Mouse (Mus musculus): Measurements from ENCODE around the gene Abca2. TPM values are rescaled to one million over a fixed set of nuclear protein-coding genes. Genes with fewer than 3 reads are reported as not detected.
A peak's percentile ranks its signal among the peaks of the same experiment; 100 is the strongest.

Abca2 gene
- 2.8 and 3.1 TPM in 2 replicates for polyA plus RNA-seq (2016; fragmentation: Nextera tagmentation; extraction: Ambion mirVana)

DNA sequence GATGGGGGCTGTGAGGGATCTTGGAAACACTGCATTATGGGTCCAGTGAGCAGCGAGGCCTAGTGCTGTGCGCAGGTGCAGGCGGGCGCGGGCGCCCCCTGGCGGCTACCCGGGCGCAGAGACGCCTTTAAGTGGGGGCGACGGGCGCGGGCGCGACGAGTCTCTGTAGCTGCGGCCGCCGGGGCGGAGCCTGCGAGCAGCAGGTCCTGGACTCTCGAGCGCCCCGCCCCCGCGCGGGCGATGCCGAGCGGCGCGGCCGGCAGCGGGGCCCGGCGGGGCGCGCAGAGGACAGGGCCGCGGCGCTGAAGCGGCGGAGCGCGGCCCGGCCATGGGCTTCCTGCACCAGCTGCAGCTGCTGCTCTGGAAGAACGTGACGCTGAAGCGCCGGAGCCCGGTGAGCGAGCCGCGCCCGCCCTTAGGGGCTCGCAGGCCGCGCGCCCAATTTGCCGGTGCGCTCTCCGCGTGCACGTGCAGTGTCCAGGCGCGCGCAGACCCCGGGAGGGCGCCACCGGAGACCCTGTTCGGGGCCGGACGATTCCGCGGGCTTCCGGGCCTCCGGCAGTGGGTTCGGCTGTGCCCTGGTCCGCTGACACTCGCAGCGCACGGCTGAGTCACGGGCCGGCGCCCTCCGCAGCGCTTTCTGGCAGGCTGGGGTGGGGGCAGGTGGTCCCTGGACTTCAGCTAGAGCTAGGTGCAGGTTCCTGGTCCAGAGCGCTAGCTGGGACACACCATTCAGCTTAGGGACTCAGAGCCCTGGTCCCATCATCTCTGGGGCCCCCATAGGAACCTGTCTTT is at the start of gene Abca2:
Gene Abca2, plus strand, starts transcription at position 262 of the 795 bp plus-strand sequence.
- Histone ChIP-seq H3K27me3 (replicated peaks) (peaks cover 59% of the 10 kb centered on the region), H3K36me3 (no peaks in the 10 kb centered on the region), H3K4me3 (peak within 1 kb of the TSS; percentile 69), H3K9ac (peak within 1 kb of the TSS; percentile 75), H3K27ac (no peak within 1 kb of the TSS), H3K9me3 (replicated peaks) (no peaks in the 10 kb centered on the region), H3K4me1 (peaks cover 43% of the 10 kb centered on the region), H3K4me2 (peak within 1 kb of the TSS; percentile 99)
- under 1% methylated on average over 89 of the region's 89 CpGs for WGBS (ENCODE audit: insufficient replicate concordance)
- ATAC-seq, result peak; percentile 83

DNA sequence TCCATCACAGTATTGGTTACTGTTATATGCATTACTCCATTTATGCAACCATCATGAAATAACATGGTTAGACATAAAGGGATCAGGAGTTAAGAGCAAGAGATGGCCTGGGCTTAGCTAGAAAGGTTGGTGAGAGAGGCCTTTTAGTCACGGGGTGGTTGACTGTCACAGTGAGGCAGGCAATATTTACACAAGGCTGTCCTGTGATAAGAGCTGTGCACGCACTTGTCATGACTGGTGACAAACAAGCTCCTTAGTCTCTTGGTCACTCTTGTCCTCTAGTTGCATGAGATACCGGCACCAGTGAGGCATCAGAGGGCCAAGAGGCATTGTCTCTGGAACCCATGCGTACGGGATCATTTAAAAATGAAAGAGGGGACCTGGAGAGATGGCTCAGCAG is 44.0 kb upstream of the Abca2 start:
- whole genome bisulfite sequencing (ENCODE audit: insufficient replicate concordance), result 47% methylated on average over 5 of the region's 5 CpGs
- no peak overlapping the region for H3K4me3 ChIP-seq
- no peak overlapping the region for H3K9ac ChIP-seq
- H3K4me2 ChIP-seq, result no peak overlapping the region
- H3K9me3 ChIP-seq (replicated peaks), result no peaks in the 10 kb centered on the region
- peaks cover 2% of the 10 kb centered on the region; the same call in 1 of the 2 replicates for H3K4me1 ChIP-seq
- no peak for ATAC-seq
- no peaks in the 10 kb centered on the region for H3K36me3 ChIP-seq
- peaks cover 17% of the 10 kb centered on the region; the same call in 1 of the 2 replicates for H3K27me3 ChIP-seq (replicated peaks)
- H3K27ac ChIP-seq, result no peak overlapping the region

DNA sequence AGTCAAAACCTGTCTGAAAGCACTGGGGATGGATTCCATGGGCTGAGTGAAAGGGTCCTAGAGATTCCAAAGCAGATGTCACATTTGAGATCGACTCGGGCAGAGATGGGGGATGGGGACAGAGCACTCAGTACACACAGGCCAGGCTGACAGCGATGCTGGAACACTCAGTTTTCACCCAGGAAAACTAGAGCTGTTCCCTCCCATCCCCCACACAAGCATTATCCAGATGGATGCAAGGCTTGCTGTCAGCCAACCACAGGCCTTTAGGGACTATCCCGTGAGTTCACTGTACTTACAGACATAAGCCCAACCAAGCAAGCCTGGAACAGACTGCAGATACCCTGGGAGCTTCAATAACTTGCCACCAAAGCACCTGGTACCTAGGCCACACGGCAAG is 37.2 kb upstream of the Abca2 start:
- no peak overlapping the region for H3K27ac ChIP-seq
- no peak overlapping the region for H3K9ac ChIP-seq
- no peak overlapping the region for H3K4me2 ChIP-seq
- no peaks in the 10 kb centered on the region for H3K9me3 ChIP-seq (replicated peaks)
- peaks cover 53% of the 10 kb centered on the region for H3K27me3 ChIP-seq (replicated peaks)
- no peaks in the 10 kb centered on the region for H3K36me3 ChIP-seq
- H3K4me1 ChIP-seq, result peaks cover 9% of the 10 kb centered on the region
- WGBS (ENCODE audit: insufficient replicate concordance), result 55% methylated on average over 5 of the region's 5 CpGs
- H3K4me3 ChIP-seq, result no peak overlapping the region
- no peak for ATAC-seq

DNA sequence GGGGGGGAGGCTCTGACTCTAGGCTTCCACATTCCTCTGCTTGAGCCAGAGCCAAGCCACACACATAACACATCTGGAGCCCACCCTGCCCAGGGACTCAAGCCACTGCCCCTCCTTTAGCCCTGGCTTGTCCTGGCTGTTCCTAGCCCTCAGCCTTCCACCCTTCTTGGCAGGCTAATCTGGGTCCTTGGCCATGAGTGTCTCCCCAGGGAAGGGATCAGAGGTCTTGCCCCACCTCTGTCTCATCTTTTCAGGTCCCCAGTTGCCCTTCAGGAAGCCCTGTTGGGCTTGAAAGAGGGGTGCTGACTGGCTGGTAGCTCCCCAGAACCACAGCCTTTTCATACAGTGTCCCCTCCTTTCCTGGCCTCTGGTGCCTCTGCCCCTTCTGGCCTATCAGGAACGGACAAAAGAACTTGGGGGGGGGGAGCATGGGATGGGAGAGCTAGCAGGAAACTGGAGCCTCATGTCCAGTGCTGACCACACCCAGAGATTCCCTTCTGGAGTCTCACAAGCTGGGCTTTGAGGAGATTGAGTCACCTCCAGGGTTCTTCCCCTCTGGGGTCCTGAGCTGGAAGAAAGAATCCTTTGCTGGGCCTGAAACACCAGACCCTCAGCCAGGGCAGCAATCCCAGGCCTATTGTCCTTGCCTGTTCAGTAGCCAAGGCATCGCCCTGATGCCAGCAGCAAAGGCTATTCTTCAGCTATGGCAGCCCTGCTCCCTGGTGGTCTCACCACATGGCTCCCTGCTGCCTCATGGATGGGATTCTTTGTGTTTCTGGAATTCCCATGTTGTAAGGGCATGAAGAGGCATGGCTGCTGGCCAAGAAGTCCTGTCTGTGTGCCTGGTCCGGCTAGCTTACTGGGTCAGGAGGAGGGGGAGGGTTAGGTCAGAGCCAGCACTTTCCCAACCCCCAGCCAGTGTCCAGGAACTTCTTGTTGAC is 34.0 kb upstream of the Abca2 start:
- H3K4me3 ChIP-seq, result no peak overlapping the region
- WGBS (ENCODE audit: insufficient replicate concordance), result 44% methylated on average over 3 of the region's 3 CpGs
- H3K27me3 ChIP-seq (replicated peaks), result peaks cover 82% of the 10 kb centered on the region
- H3K36me3 ChIP-seq, result no peaks in the 10 kb centered on the region
- no peak overlapping the region for H3K9ac ChIP-seq
- no peak overlapping the region for H3K4me2 ChIP-seq
- peaks cover 10% of the 10 kb centered on the region for H3K4me1 ChIP-seq
- H3K27ac ChIP-seq, result no peak overlapping the region
- H3K9me3 ChIP-seq (replicated peaks), result no peaks in the 10 kb centered on the region
- ATAC-seq, result no peak

DNA sequence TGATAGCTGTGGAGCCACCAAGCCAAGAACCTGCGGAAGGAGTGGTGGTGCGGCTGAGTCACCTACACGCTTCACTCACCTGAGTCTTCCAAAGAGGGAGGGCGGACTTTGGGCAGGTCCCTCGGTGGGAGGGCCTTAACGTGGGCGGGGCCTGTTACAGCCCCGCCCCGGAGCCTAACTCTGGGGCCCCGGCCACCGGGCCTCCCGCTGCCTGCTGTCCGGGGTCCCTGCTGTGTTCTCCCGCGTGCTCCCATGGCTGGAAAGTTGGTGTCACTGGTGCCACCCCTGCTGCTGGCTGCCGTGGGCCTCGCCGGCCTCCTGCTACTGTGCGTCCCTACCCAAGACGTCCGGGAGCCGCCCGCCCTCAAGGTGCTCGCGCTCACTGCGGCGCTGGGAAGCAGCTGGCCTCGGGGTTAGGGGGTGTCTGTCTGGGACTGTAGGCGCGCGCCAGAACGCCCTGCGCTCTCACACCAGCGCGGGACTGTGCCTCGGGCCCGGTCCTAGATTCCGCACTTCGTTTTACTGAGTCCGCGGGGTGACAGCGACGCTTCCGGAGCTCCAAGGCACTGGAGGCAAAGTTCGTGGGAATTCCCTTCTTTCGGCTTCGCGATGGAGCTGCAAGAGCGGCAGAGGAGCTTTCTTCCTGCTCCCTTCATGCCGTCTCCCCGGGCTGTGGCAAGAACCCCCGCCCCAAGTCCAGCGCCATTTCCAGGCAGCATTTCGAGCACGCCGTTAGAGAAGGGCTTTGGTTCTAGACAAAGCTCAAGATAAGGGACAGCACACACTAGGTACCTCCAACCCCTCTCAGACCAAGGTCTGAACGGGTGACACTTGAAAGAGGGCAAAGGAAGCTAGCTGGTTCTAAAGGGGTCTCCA is 32.5 kb upstream of the Abca2 start, which contains the start of gene Entpd2:
Gene Entpd2, plus strand, starts transcription at position 154 of the 876 bp plus-strand sequence.
- WGBS (ENCODE audit: insufficient replicate concordance), result 3% methylated on average over 57 of the region's 57 CpGs
- H3K36me3 ChIP-seq, result no peaks in the 10 kb centered on the region
- H3K9ac ChIP-seq, result peak within 1 kb of the TSS; percentile 14; the same call in 1 of the 2 replicates

DNA sequence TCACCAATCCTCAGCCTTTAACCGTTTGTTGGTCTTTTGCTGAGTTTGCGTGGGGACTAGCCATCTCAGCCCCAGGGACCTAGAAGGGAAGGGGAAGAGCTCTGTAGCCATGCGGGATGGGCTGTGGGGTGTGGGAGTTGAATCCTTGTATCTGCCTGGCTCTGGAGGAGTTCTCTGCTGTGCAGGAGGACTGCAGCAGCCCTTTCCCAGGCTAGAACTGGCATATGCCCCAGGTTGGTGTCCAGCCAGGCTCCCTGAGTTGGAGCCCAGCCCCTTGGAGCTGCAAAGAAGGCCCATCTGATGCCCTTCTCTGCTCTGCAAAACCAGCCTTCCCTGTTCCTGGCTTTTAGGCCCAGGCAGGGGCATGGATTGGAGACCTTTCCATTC is 31.9 kb upstream of the Abca2 start:
- H3K4me1 ChIP-seq, result peaks cover 17% of the 10 kb centered on the region
- H3K4me3 ChIP-seq, result peak overlapping the region; percentile 48; the same call in 1 of the 2 replicates
- H3K4me2 ChIP-seq, result peak overlapping the region; percentile 70
- WGBS (ENCODE audit: insufficient replicate concordance), result 26% methylated on average over 3 of the region's 3 CpGs
- no peaks in the 10 kb centered on the region for H3K9me3 ChIP-seq (replicated peaks)
- no peak for ATAC-seq
- peaks cover 99% of the 10 kb centered on the region for H3K27me3 ChIP-seq (replicated peaks)
- no peaks in the 10 kb centered on the region for H3K36me3 ChIP-seq
- H3K27ac ChIP-seq, result no peak overlapping the region
- no peak overlapping the region for H3K9ac ChIP-seq

More for the DNA sequence above, 32.5 kb upstream of the Abca2 start, which contains the start of gene Entpd2:
- H3K4me2 ChIP-seq, result peak within 1 kb of the TSS; percentile 70
- peaks cover 96% of the 10 kb centered on the region for H3K27me3 ChIP-seq (replicated peaks)
- ATAC-seq, result peak; percentile 30; the same call in 1 of the 2 replicates
- peaks cover 17% of the 10 kb centered on the region for H3K4me1 ChIP-seq
- H3K9me3 ChIP-seq (replicated peaks), result no peaks in the 10 kb centered on the region
- H3K27ac ChIP-seq, result no peak within 1 kb of the TSS
- H3K4me3 ChIP-seq, result peak within 1 kb of the TSS; percentile 48

DNA sequence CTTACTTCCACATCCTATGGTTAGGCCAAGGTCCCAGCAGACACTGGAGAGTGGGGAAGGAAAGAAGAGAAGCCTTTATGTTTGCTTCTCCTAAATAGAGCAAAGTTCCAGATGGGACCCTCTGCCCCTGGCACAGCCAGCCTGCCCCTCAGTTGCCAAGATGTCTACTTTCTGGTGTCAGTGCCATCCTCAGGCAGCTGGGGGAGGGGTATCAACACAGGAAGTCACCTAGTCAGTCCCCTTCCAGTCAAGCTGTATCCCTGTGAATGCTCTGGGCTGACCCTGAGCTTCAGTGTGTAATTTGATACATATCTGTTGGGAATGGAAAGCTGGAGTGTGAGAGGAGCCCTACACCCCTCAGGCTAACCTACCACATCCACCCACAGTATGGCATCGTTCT is 31.5 kb upstream of the Abca2 start:
- H3K27me3 ChIP-seq (replicated peaks), result peaks cover 99% of the 10 kb centered on the region
- 8% methylated on average over 1 of the region's 1 CpGs for WGBS (ENCODE audit: insufficient replicate concordance)
- H3K9me3 ChIP-seq (replicated peaks), result no peaks in the 10 kb centered on the region
- H3K9ac ChIP-seq, result no peak overlapping the region
- H3K4me1 ChIP-seq, result peaks cover 17% of the 10 kb centered on the region
- H3K4me3 ChIP-seq, result no peak overlapping the region
- no peaks in the 10 kb centered on the region for H3K36me3 ChIP-seq
- no peak overlapping the region for H3K27ac ChIP-seq
- no peak for ATAC-seq
- H3K4me2 ChIP-seq, result no peak overlapping the region

DNA sequence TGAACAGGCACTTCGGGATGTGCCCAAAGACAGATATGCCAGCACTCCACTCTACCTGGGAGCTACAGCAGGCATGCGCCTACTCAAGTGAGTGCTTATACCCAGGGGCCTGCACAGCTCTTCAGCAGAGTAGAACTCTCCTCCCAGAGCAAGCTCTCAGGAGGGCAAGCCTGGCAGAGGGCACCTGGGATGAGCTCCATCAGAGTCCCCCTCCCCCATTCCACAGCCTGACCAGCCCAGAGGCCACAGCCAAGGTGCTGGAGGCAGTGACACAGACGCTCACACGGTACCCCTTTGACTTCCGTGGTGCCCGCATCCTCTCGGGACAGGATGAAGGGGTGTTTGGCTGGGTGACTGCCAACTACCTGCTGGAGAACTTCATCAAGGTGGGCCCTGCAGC is 30.4 kb upstream of the Abca2 start:
- WGBS (ENCODE audit: insufficient replicate concordance), result 76% methylated on average over 7 of the region's 7 CpGs
- Histone ChIP-seq H3K9ac (no peak overlapping the region), H3K4me1 (peaks cover 23% of the 10 kb centered on the region), H3K27me3 (replicated peaks) (peaks cover 100% of the 10 kb centered on the region), H3K4me2 (no peak overlapping the region), H3K4me3 (no peak overlapping the region), H3K36me3 (no peaks in the 10 kb centered on the region), H3K27ac (no peak overlapping the region), H3K9me3 (replicated peaks) (no peaks in the 10 kb centered on the region)
- ATAC-seq, result no peak

DNA sequence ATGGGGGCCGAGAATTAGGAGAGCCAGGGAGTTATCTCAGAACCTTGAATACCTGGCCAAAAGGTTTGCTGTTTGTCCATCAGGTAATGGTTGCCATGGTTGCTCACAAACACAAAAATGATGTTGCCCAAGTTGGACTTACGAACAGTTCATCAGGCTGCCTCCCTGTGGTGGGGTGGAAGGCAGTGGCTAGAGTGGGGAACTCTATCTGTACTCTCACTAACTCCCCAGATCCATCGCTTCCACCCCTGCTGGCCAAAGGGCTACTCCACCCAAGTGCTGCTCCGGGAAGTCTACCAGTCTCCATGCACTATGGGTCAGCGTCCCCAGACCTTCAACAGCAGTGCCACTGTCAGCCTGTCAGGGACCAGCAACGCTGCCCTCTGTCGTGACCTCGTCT is 29.5 kb upstream of the Abca2 start, which contains the start of gene Npdc1:
Gene Npdc1, plus strand, starts transcription at position 301 of the 400 bp plus-strand sequence.
- no peak within 1 kb of the TSS for H3K9ac ChIP-seq

DNA sequence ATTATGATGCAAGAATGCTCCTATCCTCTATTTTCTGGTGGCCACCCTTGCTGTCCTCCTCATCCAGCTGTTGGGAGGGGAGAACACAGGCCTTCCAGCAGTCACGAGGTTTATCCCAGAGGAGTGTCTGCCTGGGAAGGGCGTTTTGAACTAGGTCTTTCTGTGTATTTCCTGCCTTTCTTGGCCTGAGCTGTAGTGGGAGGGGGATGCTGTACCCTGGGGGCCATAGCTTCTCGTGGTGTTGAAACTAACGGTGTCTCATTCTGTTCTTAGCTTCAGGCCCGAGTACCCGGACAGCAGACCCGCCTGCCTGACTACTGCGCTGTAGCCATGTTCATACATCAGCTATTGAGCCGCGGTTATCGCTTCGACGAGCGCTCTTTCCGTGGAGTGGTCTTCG is 28.2 kb upstream of the Abca2 start:
- H3K9ac ChIP-seq, result no peak overlapping the region
- H3K4me2 ChIP-seq, result peak overlapping the region; percentile 24; the same call in 1 of the 2 replicates
- H3K27ac ChIP-seq, result no peak overlapping the region
- 21% methylated on average over 16 of the region's 16 CpGs for WGBS (ENCODE audit: insufficient replicate concordance)
- H3K36me3 ChIP-seq, result no peaks in the 10 kb centered on the region
- peaks cover 100% of the 10 kb centered on the region for H3K27me3 ChIP-seq (replicated peaks)
- ATAC-seq, result no peak
- peaks cover 25% of the 10 kb centered on the region for H3K4me1 ChIP-seq
- H3K9me3 ChIP-seq (replicated peaks), result no peaks in the 10 kb centered on the region
- H3K4me3 ChIP-seq, result no peak overlapping the region

More for the DNA sequence above, 29.5 kb upstream of the Abca2 start, which contains the start of gene Npdc1:
- 43% methylated on average over 8 of the region's 8 CpGs for WGBS (ENCODE audit: insufficient replicate concordance)
- H3K4me1 ChIP-seq, result peaks cover 25% of the 10 kb centered on the region
- H3K9me3 ChIP-seq (replicated peaks), result no peaks in the 10 kb centered on the region
- H3K4me3 ChIP-seq, result no peak within 1 kb of the TSS
- peaks cover 100% of the 10 kb centered on the region for H3K27me3 ChIP-seq (replicated peaks)
- no peak for ATAC-seq
- no peak within 1 kb of the TSS for H3K4me2 ChIP-seq
- H3K36me3 ChIP-seq, result no peaks in the 10 kb centered on the region
- no peak within 1 kb of the TSS for H3K27ac ChIP-seq

DNA sequence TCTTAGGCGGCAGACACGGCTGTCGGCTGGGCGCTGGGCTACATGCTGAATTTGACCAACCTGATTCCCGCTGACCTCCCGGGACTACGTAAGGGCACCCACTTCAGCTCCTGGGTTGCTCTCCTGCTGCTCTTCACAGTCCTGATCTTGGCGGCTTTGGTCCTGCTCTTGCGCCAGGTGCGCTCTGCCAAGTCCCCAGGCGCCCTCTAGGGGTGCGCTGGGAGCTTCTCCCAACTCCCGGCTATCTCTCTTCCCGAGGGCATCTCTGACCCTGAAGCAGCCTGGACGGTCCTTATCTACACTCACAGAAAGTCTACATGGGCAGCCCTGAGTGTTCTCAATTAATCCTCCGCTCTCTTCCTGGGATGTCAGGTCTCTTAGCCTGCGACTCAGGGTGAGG is 27.7 kb upstream of the Abca2 start:
- ATAC-seq, result peak; percentile 38; the same call in 1 of the 2 replicates
- Histone ChIP-seq H3K4me2 (peak overlapping the region; percentile 24; the same call in 1 of the 2 replicates), H3K27me3 (replicated peaks) (peaks cover 100% of the 10 kb centered on the region), H3K4me3 (no peak overlapping the region), H3K36me3 (no peaks in the 10 kb centered on the region), H3K9me3 (replicated peaks) (no peaks in the 10 kb centered on the region), H3K27ac (no peak overlapping the region), H3K4me1 (peaks cover 21% of the 10 kb centered on the region), H3K9ac (no peak overlapping the region)
- WGBS (ENCODE audit: insufficient replicate concordance), result 4% methylated on average over 17 of the region's 17 CpGs

Data from liver, embryonic 12.5 days (tissue).